Mouse (Mus musculus) megakaryocyte, embryonic 14.5 days (primary cell): Measurements from ENCODE around the gene Arel1.

Experiments used
- FLI1 ChIP-seq: IDR thresholded peaks from 2 replicates; pipeline ENCODE4 v1.6.1; 2012; ENCODE audit warnings: low read length, inconsistent platforms, mixed read lengths
- GATA1 ChIP-seq: IDR thresholded peaks from 3 replicates; pipeline ENCODE4 v1.6.1; 2012; ENCODE audit warnings: mixed read lengths, low read length, inconsistent platforms, borderline replicate concordance

DNA sequence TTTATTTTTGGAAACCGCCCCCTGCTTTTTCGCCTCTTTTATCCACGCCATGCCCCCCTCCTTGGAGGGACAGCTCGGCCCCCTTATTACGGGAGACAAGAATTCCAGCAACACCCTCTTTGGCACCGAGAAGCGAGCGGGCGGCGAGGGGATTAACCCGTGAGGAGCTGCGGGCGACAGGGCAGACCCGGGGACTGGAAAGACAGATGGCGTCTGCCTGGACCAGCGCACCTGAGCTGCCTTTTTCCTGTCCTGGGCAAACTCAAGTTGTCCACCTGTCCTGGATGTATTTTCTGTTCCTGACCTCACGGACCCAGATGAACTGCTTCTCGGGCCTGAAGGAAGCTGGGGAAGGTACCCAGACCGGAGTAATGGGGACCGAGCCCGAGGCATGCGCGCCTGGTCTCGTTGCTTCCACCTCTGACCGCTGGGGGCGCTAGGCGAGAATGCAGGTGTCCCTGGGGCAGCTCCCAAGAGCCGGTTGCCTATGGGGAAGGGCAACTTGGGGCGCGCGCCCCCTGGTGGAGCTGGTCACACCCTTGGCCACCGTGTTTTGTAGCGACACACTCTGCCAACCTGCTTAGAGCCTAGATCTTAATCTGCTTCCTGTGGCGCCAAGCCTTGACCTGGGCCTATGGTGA is 94.1 kb downstream of the Arel1 start, which contains the start of gene Ltbp2:
- no peak for TF ChIP-seq GATA1
- TF ChIP-seq FLI1, result no peak
